Mouse (Mus musculus): ENCODE measurements around the gene Ppox. TPM values are rescaled to one million over a fixed set of nuclear protein-coding genes. Genes with fewer than 3 reads are reported as not detected.

Gene Ppox
- polyA plus RNA-seq, 1 experiment: 12.3 TPM

DNA sequence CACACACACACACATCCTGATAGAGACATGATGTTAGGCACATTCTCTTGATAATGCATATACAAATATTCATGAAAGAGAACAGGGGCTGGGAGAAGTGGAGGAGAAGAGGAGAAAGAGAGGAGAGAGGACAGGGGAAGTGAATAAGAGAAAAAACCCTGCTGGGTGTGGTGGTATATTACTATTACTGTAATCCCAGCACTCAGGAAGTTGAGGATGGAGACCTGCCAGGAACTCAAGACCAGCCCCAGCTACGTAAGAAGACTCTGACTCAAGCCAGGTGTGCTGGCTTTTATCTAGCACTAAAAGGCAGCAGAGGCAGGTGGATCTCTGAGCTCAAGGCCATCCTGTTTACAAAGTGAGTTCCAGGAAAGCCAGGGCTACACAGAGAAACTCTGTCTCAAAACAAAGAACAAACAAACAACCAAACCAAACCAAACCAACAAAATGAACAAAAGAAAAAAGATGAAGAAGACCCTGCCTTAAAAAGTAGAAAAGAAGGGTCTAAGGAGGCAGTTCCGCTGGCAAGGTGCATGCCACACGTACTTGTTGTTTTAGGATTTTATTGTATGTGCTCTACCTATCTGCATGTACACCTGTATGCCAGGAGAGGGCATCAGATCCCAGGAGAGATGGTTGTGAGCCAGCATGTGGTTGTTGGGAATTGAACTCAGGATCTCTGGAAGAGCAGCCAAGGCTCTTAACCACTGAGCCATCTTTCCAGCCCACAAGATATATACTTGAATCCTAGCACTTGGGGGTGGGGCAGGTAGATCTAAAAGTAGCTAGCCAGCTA is 17.1 kb downstream of the Ppox start:
- Histone ChIP-seq H3K27ac (replicated peaks; ENCODE audit: low read depth, low read length) (peak overlapping the region; percentile 67), H3K4me1 (ENCODE audit: control insufficient read depth, insufficient read depth, insufficient read length, low read length) (peaks cover 4% of the 10 kb centered on the region; the same call in 1 of the 2 replicates), H3K4me3 (ENCODE audit: insufficient read depth, low read depth, low read length) (no peak overlapping the region)

DNA sequence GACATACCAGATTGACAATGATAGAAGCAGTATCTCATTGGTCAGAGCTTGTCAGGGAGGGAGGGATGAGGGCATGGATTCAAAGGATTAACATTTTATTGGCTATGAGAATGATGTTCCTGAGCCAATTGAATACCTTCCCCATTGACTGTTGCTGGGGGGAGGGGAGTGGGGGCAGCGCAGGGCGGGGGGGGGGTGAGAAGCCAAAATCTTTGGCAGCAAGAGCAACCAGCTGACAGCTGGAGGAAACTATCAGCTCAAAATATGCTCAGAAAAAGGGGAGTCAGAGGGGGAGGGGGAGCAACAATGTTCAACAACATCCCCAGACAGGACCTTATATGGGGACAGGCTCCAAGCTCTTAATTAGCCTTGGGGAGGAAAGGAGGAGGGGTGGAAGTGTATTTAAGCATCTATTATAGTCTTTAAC is 17.8 kb downstream of the Ppox start:
- no peak overlapping the region for H3K4me3 ChIP-seq (ENCODE audit: insufficient read depth, low read depth, low read length)
- H3K4me1 ChIP-seq (ENCODE audit: control insufficient read depth, insufficient read depth, insufficient read length, low read length): peaks cover 4% of the 10 kb centered on the region; the same call in 1 of the 2 replicates
- H3K27ac ChIP-seq (replicated peaks; ENCODE audit: low read depth, low read length): peak overlapping the region; percentile 69

DNA sequence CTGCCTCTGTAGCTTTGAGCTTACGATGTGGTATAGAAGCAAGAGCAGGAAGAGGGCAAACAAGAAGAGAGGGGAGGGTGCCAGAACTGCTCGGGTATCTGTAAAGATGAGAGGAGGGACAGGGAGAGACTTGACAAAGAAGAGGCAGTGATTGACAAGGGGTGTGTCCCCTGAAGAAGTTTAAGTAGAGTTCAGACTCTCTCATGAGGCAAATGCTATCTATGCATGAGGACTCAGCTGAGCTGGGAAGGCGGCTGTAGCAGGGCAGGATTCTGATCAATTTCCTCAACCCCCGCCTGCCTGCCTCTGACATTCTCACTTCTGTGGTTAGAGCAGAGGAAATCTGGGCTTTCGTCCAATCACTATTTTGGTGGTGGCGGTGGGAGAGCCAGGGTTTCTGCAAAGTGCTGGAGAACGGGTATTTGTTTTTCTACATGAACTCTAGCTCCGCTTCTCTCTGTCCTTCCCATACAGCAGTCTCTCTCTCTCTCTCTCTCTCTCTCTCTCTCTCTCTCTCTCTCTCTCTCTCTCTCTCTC is 18.3 kb downstream of the Ppox start:
- peaks cover 4% of the 10 kb centered on the region; the same call in 1 of the 2 replicates for H3K4me1 ChIP-seq (ENCODE audit: control insufficient read depth, insufficient read depth, insufficient read length, low read length)
- H3K27ac ChIP-seq (replicated peaks; ENCODE audit: low read depth, low read length): peak overlapping the region; percentile 69
- H3K4me3 ChIP-seq (ENCODE audit: insufficient read depth, low read depth, low read length): peak overlapping the region; percentile 17; the same call in 1 of the 2 replicates

DNA sequence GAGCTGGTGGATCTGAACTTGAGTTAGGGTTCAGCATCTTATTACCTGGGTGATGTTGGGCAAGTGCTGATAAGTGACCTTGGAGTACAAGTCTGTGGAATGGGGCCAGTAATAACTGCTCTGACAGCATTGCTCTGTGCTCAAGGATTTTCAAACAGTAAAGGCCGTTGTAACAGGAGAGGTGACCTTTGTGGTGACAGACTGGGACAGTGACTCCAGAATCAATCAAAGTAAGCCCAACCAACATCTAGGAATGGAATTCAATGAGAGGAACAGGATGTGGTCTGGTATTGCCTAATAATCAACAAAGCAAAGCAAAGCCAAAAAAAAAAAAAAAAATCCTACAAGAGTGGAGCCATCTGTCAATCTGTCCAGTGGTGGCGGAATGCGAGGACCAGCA is 20.7 kb downstream of the Ppox start:
- no peak overlapping the region for H3K4me3 ChIP-seq (ENCODE audit: insufficient read depth, low read depth, low read length)
- H3K27ac ChIP-seq (replicated peaks; ENCODE audit: low read depth, low read length): no peak overlapping the region
- H3K4me1 ChIP-seq (ENCODE audit: control insufficient read depth, insufficient read depth, insufficient read length, low read length): peaks cover 4% of the 10 kb centered on the region; the same call in 1 of the 2 replicates

DNA sequence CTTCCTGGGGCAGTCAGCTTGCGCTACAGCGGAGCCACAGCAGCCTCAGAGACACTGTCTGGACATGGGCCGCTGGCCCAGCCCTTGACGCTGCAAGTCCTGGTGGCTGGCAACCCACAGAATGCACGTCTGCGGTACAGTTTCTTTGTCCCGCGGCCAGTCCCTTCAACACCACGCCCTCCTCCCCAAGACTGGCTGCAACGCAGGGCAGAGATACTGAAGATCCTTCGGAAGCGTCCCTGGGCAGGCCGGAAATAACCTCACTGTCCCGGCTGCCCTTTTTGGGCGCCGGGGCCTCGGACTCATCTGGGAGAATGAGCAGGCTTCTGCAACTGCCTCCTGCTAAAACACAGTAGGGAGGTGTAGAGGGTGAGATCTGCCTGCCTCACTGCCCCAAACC is 22.1 kb downstream of the Ppox start:
- no peak overlapping the region for H3K27ac ChIP-seq (replicated peaks; ENCODE audit: low read depth, low read length)
- H3K4me1 ChIP-seq (ENCODE audit: control insufficient read depth, insufficient read depth, insufficient read length, low read length): peaks cover 4% of the 10 kb centered on the region; the same call in 1 of the 2 replicates
- no peak overlapping the region for H3K4me3 ChIP-seq (ENCODE audit: insufficient read depth, low read depth, low read length)

DNA sequence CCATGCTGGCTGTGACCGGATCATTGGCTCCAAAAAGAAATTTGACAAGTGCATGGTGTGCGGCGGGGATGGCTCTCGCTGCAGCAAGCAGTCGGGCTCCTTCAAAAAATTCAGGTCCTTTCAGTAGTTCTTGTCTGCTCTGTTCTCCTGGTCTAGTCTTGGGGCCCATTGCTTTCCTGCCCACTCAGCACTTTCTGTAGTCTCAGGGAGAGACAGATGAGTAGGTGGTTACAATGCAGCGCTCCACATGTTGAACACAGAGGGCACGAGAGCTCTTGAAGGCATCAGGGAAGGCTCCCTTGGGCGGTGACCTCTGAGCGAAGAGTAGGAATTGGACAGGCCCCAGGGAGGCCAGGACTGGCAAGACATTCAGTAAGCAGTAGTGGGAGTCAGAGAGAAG is 23.2 kb downstream of the Ppox start:
- Histone ChIP-seq H3K4me3 (ENCODE audit: insufficient read depth, low read depth, low read length) (no peak overlapping the region), H3K27ac (replicated peaks; ENCODE audit: low read depth, low read length) (no peak overlapping the region), H3K4me1 (ENCODE audit: control insufficient read depth, insufficient read depth, insufficient read length, low read length) (peaks cover 4% of the 10 kb centered on the region; the same call in 1 of the 2 replicates)

DNA sequence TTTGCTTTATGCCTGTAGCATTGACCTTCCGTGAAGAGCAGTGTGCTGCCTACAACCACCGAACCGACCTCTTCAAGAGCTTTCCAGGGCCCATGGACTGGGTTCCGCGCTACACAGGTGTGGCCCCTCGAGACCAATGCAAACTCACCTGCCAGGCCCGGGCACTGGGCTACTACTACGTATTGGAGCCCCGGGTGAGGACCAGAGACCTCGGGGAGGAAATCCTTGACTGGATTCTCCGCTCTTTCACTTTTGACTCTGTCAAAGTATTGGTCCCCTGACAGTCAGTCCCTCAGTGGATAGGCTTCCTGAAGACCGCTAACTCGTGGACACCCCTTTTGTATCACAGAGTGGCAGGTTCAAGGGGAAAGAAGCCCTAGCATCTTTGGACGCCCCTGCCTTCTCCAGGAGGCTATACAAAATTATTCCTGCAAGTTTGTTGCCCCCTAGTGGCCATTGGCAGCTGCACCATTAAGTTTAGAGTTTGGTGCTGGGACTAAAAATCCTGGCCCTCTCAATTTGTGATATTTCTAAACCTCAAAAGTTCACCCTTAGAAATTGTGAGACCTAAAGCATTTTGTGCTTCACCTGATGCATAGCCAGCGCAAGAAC is 23.9 kb downstream of the Ppox start:
- Histone ChIP-seq H3K4me1 (ENCODE audit: control insufficient read depth, insufficient read depth, insufficient read length, low read length) (peaks cover 3% of the 10 kb centered on the region; the same call in 1 of the 2 replicates), H3K4me3 (ENCODE audit: insufficient read depth, low read depth, low read length) (no peak overlapping the region), H3K27ac (replicated peaks; ENCODE audit: low read depth, low read length) (no peak overlapping the region)

DNA sequence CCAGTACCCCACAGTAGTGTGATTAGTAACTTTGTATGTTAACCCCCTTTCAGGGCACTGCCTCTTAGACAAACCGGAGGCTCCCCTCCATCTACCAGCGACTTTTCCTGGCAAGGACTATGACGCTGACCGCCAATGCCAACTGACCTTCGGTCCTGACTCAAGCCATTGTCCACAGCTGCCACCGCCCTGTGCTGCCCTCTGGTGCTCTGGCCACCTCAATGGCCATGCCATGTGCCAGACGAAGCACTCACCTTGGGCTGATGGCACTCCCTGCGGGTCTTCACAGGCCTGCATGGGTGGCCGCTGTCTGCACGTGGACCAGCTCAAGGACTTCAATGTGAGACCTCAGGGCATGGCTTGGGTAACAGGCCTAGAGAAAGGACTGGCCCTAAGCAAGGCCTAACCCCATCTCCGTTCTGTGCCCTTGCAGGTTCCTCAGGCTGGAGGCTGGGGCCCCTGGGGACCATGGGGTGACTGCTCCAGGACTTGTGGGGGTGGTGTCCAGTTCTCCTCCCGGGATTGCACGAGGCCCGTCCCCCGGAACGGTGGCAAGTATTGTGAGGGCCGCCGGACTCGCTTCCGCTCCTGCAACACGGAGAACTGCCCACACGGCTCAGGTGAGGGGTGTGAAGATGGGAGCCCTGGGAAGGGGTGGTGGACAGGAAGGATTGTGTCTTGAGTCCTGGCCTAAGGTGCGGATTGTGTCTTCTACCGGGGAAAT is 24.7 kb downstream of the Ppox start:
- Histone ChIP-seq H3K4me3 (ENCODE audit: insufficient read depth, low read depth, low read length) (no peak overlapping the region), H3K4me1 (ENCODE audit: control insufficient read depth, insufficient read depth, insufficient read length, low read length) (peaks cover 5% of the 10 kb centered on the region), H3K27ac (replicated peaks; ENCODE audit: low read depth, low read length) (no peak overlapping the region)

DNA sequence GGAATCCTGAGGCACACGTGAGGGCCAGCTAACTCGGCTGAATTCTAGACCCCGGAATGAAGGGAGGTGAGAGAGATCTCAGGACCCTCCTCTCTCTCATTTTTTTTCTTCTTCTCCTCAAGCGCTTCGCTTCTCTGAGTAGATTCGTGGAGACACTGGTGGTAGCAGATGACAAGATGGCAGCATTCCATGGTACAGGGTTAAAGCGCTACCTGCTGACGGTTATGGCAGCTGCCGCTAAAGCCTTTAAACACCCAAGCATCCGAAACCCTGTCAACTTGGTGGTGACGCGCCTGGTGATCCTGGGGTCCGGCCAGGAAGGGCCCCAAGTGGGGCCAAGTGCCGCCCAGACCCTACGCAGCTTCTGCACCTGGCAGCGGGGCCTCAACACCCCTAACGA is 28.6 kb downstream of the Ppox start:
- peak overlapping the region; percentile 9; the same call in 1 of the 2 replicates for H3K27ac ChIP-seq (replicated peaks; ENCODE audit: low read depth, low read length)

DNA sequence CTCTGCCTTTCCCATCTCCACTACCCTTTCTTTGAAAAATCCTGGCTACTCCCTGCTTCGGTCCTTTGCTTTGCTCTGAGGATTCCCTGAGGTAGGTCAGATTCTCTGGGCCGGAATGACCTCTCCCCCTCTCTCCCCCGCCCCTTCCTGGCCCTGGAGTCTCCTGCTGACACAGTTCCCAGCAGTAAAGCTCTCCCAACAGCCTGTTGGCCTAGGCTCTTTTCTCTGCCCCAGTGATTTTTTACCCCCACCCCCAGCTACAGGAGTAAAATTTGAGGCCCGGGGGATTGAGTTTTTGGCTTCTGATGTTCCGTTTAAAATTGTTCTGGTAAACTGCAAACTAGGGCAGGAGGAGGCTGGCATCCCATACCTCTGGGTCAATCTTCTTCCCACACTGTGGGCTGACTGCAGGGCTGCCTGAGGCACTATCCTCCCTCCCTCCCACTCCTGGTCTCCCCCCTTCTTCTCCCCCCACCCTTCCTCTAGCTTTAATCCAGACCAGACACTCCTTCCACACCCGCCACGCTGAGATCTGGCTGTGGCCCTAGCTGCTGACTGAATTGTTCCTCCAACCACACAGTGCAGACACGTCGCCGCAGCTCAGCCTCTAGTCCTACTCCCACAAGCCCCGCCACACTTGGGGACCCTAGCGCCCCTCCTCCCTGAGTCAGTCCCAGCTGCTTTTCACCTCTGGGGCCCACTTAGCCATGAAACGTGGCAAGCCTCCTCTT is 29.2 kb downstream of the Ppox start:
- Histone ChIP-seq H3K4me1 (ENCODE audit: control insufficient read depth, insufficient read depth, insufficient read length, low read length) (peaks cover 16% of the 10 kb centered on the region), H3K27ac (replicated peaks; ENCODE audit: low read depth, low read length) (peak overlapping the region; percentile 45), H3K4me3 (ENCODE audit: insufficient read depth, low read depth, low read length) (peak overlapping the region; percentile 60)

More for the DNA sequence above, 28.6 kb downstream of the Ppox start:
- peaks cover 16% of the 10 kb centered on the region for H3K4me1 ChIP-seq (ENCODE audit: control insufficient read depth, insufficient read depth, insufficient read length, low read length)
- 0 out of 2 replicates have a peak overlapping the region, but pooled peaks have one; percentile 4 for H3K4me3 ChIP-seq (ENCODE audit: insufficient read depth, low read depth, low read length)

DNA sequence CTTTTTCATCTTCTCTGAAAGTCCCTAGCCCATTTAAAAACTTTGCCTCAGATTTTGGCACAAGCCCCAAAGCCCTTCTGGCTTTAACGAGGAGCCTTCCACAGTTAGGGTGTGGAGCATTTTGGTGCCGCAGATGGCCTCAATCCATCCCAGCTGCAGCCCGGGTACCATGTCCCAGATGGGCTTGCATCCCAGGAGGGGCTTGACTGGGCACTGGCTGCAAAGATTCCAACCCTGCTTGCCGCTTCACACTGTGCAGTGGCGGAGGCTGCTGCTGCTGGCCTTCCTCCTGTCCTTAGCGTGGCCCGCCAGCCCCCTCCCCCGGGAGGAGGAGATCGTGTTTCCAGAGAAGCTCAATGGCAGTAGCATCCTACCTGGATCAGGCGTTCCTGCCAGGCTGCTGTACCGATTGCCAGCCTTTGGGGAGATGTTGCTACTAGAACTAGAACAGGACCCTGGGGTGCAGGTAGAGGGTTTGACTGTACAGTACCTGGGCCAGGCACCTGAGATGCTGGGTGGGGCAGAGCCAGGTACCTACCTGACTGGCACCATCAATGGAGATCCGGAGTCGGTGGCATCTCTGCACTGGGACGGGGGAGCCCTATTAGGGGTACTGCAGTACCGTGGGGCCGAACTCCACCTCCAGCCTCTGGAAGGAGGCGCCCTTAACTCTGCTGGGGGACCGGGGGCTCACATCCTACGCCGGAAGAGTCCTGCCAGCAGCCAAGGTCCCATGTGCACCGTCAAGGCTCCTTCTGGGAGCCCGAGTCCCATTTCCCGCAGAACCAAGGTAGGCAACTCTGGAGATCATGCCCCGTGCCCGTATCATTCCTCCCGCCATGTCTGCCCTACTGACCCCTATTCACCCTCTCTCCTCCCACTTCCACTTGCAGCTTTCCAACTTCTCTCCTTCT is 30.0 kb downstream of the Ppox start, which contains the start of gene Ndufs2:
Gene Ndufs2, minus strand, starts transcription at position 709 of the 914 bp plus-strand sequence.
- Histone ChIP-seq H3K4me1 (ENCODE audit: control insufficient read depth, insufficient read depth, insufficient read length, low read length) (peaks cover 16% of the 10 kb centered on the region), H3K27ac (replicated peaks; ENCODE audit: low read depth, low read length) (peak within 1 kb of the TSS; percentile 45), H3K4me3 (ENCODE audit: insufficient read depth, low read depth, low read length) (peak within 1 kb of the TSS; percentile 60)

DNA sequence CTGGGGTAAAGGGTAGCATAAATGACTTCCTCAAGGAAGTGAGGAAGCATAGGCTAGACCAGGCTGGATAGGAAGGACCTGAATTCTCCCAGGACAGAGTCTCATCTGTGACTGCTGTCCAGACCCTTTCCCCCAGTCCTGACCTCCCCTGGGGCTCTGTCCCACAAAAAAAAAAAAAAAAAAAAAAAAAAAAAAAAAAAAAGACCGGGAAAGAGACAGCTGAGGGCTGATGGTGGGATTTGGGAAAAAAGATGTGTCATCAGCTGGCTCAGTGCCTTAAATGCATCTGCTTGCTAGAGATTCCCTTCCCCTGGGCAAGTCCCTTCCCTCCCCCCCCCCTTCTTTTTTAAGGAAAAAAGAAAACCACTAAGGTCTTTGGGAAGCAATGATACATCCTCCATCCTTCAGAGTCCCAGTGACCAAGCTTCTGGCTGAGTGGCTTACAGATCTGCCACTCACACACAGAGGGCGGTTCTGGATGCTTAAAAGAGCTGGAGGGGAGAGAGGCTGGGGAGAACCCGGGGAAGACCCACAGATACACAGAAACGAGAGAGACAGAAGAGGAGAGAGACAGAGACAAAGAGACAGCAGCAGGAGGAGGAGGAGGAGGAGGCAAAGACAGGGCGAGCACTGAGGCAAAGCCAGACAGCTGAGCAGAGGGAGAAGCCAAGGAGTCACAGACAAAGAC is 30.9 kb downstream of the Ppox start, which contains the start of gene Adamts4:
Gene Adamts4, plus strand, starts transcription at position 509 of the 688 bp plus-strand sequence.
- H3K4me1 ChIP-seq (ENCODE audit: control insufficient read depth, insufficient read depth, insufficient read length, low read length): peaks cover 16% of the 10 kb centered on the region
- peak within 1 kb of the TSS; percentile 86 for H3K27ac ChIP-seq (replicated peaks; ENCODE audit: low read depth, low read length)
- peak within 1 kb of the TSS; percentile 60 for H3K4me3 ChIP-seq (ENCODE audit: insufficient read depth, low read depth, low read length)
